Mouse (Mus musculus) hindbrain, postnatal 0 days (tissue): Measurements from ENCODE around the gene Tab1. TPM values are rescaled to one million over a fixed set of nuclear protein-coding genes. Genes with fewer than 3 reads are reported as not detected.

Source experiments
- ATAC-seq: fragments of 200-750 bp; cut with Nextera tagmentation; 2 replicates; pipeline ENCODE4 v1.8.0; 2017; ENCODE audit warnings: mild to moderate bottlenecking, moderate TSS enrichment, moderate library complexity
- DNase-seq: peaks from one replicate; pipeline ENCODE4 v3.0.0-alpha.2; 2015; ENCODE audit warnings: low spot score
- H3K27ac ChIP-seq: fragments of 300-500 bp; sonication (generic); 2 replicates; pipeline ENCODE4 v1.5.1; 2014; ENCODE audit warnings: mild to moderate bottlenecking
- H3K27me3 ChIP-seq: fragments of 300-500 bp; sonication (generic); 2 replicates; pipeline ENCODE4 v1.6.1; 2014; ENCODE audit warnings: low read length, mixed read lengths; ENCODE audit not compliant: insufficient read depth
- H3K36me3 ChIP-seq: fragments of 300-500 bp; sonication (generic); 2 replicates; pipeline ENCODE4 v1.6.1; 2014; ENCODE audit warnings: low read length, mixed read lengths; ENCODE audit not compliant: insufficient read depth
- H3K4me1 ChIP-seq: fragments of 300-500 bp; sonication (generic); 2 replicates; pipeline ENCODE4 v1.6.1; 2014; ENCODE audit warnings: antibody characterized with exemption, low read length, mixed read lengths; ENCODE audit not compliant: insufficient read depth
- H3K4me2 ChIP-seq: fragments of 300-500 bp; sonication (generic); 2 replicates; pipeline ENCODE4 v1.6.1; 2014; ENCODE audit warnings: low read depth, mild to moderate bottlenecking, low read length, moderate library complexity, mixed read lengths
- H3K4me3 ChIP-seq: fragments of 300-500 bp; sonication (generic); 2 replicates; pipeline ENCODE4 v1.5.1; 2014; ENCODE audit warnings: low read length
- H3K9ac ChIP-seq: fragments of 300-500 bp; sonication (generic); replicated peaks from 2 replicates; pipeline ENCODE4 v1.6.1; 2014; ENCODE audit warnings: mild to moderate bottlenecking, low read length, moderate library complexity, mixed read lengths
- H3K9me3 ChIP-seq: fragments of 300-500 bp; sonication (generic); 2 replicates; pipeline ENCODE4 v1.6.1; 2016; ENCODE audit warnings: low read length, mixed read lengths
- CTCF ChIP-seq: IDR thresholded peaks from 2 replicates; pipeline ENCODE4 v1.5.1; 2016; ENCODE audit warnings: antibody characterized with exemption, control low read depth, low read depth
- WGBS: fragments of 180-500 bp; shearing (Covaris S2); extraction: QIAGEN DNeasy Blood & Tissue Kit; methylation state at CpG from one replicate; pipeline ENCODE4 v1.1.7; 2014; 5-methylcytosine and 5-hydroxymethylcytosine counted together
- polyA plus RNA-seq: library from polyadenylated mRNA; unstranded; fragments of >200 nt; fragmentation: Nextera tagmentation; extraction: Ambion mirVana; gene quantifications from 2 replicates; pipeline ENCODE4 v1.2.1, GENCODE M21; 2015
- total RNA-seq: library from RNA; depleted of rRNA; stranded (reverse); fragments of >200 nt; gene quantifications from 2 replicates; pipeline ENCODE4 v1.2.3, GENCODE M21; 2014

The Tab1 gene
- total and polyA plus RNA-seq, 2 experiments from 2014 or later = 26.5 to 55.0 TPM

- peak overlapping the region; percentile 99 for H3K27ac ChIP-seq
- TF ChIP-seq CTCF = no peak
- peak overlapping the region; percentile 71 for H3K4me2 ChIP-seq
- DNase-seq (no peak), ATAC-seq (no peak)
- peak overlapping the region; percentile 79 for H3K9ac ChIP-seq
- no peaks in the 10 kb centered on the region for H3K27me3 ChIP-seq
- H3K4me3 ChIP-seq = peak overlapping the region; percentile 75
- H3K4me1 ChIP-seq = peaks cover 15% of the 10 kb centered on the region
- no peaks in the 10 kb centered on the region for H3K9me3 ChIP-seq
- no peaks in the 10 kb centered on the region for H3K36me3 ChIP-seq
- 49% methylated on average over 9 of the region's 9 CpGs for WGBS
These were observed 1.5 kb downstream of the Tab1 start for GRCm38 (mm10) chr15:80134450-80134847.

- 91% methylated on average over 2 of the region's 2 CpGs for WGBS
- Histone ChIP-seq H3K27me3 (no peaks in the 10 kb centered on the region), H3K4me1 (peaks cover 15% of the 10 kb centered on the region), H3K9ac (no peak overlapping the region), H3K27ac (no peak overlapping the region), H3K9me3 (no peaks in the 10 kb centered on the region), H3K36me3 (no peaks in the 10 kb centered on the region), H3K4me3 (no peak overlapping the region), H3K4me2 (no peak overlapping the region)
- no peak for TF ChIP-seq CTCF
- ATAC-seq = no peak
- no peak for DNase-seq
These were observed 2.6 kb downstream of the Tab1 start for GRCm38 (mm10) chr15:80135499-80135898.

- H3K36me3 ChIP-seq = 0 out of 2 replicates have a peak, but pooled peaks cover 3% of the 10 kb centered on the region
- no peaks in the 10 kb centered on the region for H3K9me3 ChIP-seq
- peaks cover 15% of the 10 kb centered on the region for H3K4me1 ChIP-seq
- TF ChIP-seq CTCF = no peak
- no peaks in the 10 kb centered on the region for H3K27me3 ChIP-seq
- 95% methylated on average over 3 of the region's 3 CpGs for WGBS
- no peak for DNase-seq
- H3K4me3 ChIP-seq = no peak overlapping the region
- ATAC-seq = no peak
- no peak overlapping the region for H3K4me2 ChIP-seq
- no peak overlapping the region for H3K27ac ChIP-seq
- no peak overlapping the region for H3K9ac ChIP-seq
These were observed 3.7 kb downstream of the Tab1 start for GRCm38 (mm10) chr15:80136645-80137044.

- ATAC-seq (peak; percentile 40), DNase-seq (peak; percentile 36)
- Histone ChIP-seq H3K9me3 (no peaks in the 10 kb centered on the region), H3K9ac (0 out of 2 replicates have a peak overlapping the region, but pooled peaks have one; percentile 13), H3K27ac (peak overlapping the region; percentile 74), H3K4me2 (0 out of 2 replicates have a peak overlapping the region, but pooled peaks have one; percentile 7), H3K27me3 (no peaks in the 10 kb centered on the region), H3K36me3 (0 out of 2 replicates have a peak, but pooled peaks cover 3% of the 10 kb centered on the region), H3K4me1 (peaks cover 15% of the 10 kb centered on the region), H3K4me3 (no peak overlapping the region)
- peak; percentile 31 for TF ChIP-seq CTCF
- 43% methylated on average over 17 of the region's 17 CpGs for WGBS
These were observed 5.2 kb downstream of the Tab1 start for GRCm38 (mm10) chr15:80137945-80138791.

- Histone ChIP-seq H3K9ac (no peak overlapping the region), H3K4me3 (no peak overlapping the region), H3K27me3 (no peaks in the 10 kb centered on the region), H3K4me2 (no peak overlapping the region), H3K4me1 (peaks cover 3% of the 10 kb centered on the region; the same call in 1 of the 2 replicates), H3K36me3 (0 out of 2 replicates have a peak, but pooled peaks cover 3% of the 10 kb centered on the region), H3K9me3 (no peaks in the 10 kb centered on the region), H3K27ac (no peak overlapping the region)
- 95% methylated on average over 2 of the region's 2 CpGs for WGBS
- ATAC-seq = no peak
- no peak for DNase-seq
- TF ChIP-seq CTCF = no peak
These were observed 7.4 kb downstream of the Tab1 start for GRCm38 (mm10) chr15:80140302-80140701.

GRCm38 (mm10) chr15:80140878-80141277, 8.0 kb downstream of the Tab1 start:
- no peaks in the 10 kb centered on the region for H3K9me3 ChIP-seq
- no peaks in the 10 kb centered on the region for H3K27me3 ChIP-seq
- WGBS = 98% methylated on average over 3 of the region's 3 CpGs
- peaks cover 3% of the 10 kb centered on the region; the same call in 1 of the 2 replicates for H3K4me1 ChIP-seq
- DNase-seq (no peak), ATAC-seq (no peak)
- 0 out of 2 replicates have a peak, but pooled peaks cover 3% of the 10 kb centered on the region for H3K36me3 ChIP-seq
- H3K27ac ChIP-seq = no peak overlapping the region
- H3K4me2 ChIP-seq = no peak overlapping the region
- TF ChIP-seq CTCF = no peak
- H3K9ac ChIP-seq = no peak overlapping the region
- no peak overlapping the region for H3K4me3 ChIP-seq

GRCm38 (mm10) chr15:80142130-80142529, 9.2 kb downstream of the Tab1 start:
- WGBS = 95% methylated on average over 3 of the region's 3 CpGs
- 0 out of 2 replicates have a peak, but pooled peaks cover 3% of the 10 kb centered on the region for H3K36me3 ChIP-seq
- no peak overlapping the region for H3K9ac ChIP-seq
- peaks cover 3% of the 10 kb centered on the region; the same call in 1 of the 2 replicates for H3K4me1 ChIP-seq
- H3K4me3 ChIP-seq = no peak overlapping the region
- peak; percentile 46 for TF ChIP-seq CTCF
- H3K27me3 ChIP-seq = no peaks in the 10 kb centered on the region
- H3K27ac ChIP-seq = no peak overlapping the region
- H3K9me3 ChIP-seq = no peaks in the 10 kb centered on the region
- ATAC-seq (no peak), DNase-seq (no peak)
- no peak overlapping the region for H3K4me2 ChIP-seq
